Mouse (Mus musculus) T-helper 1 cell (primary cell): ENCODE measurements at regions not wholly inside any gene's neighbourhood (a gene's known extent, or its start where the extent isn't known, plus 50 kb on each side); places are given as distances from the start of the nearest gene placed in this dataset.

Experiments used
- in situ Hi-C: fragments of 300-600 bp; cut with MboI, MseI; formaldehyde crosslinking; loops from one replicate; pipeline ENCODE4 v1.15.1; 2025; ENCODE audit warnings: high pct_unique_total_duplicates

DNA sequence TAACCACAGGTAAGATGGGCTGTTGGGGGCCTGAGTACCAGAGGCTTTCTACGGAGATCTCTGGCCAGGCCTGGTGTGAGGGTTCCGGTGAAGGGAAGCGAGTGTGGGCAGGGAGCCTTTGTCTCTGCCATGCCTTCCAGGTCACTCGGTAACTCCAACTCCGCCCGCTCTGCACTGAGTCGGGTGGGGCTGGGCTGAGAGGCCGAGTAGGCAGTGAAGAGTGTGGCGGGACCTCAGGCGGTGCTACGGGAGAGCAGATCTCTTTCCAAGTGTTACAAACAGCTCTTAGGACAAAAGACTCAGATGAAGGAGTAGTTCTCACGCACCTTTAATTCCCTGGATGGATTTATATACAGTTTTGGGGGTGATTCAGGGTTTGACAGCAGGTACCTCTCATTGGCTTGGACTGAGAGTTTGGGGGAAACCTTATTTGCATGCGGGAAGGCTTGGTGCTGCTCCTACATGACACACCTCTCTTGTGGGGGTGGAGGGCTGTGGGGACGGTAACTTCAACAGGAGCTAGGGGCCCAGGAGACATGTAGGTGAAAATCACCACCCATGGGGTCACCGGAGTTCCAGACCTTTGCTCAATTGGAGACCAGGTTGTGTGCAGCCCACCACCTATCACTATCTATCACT is 54.7 kb upstream of the Ralgps2 start:
- in situ Hi-C loops = no loop called here

DNA sequence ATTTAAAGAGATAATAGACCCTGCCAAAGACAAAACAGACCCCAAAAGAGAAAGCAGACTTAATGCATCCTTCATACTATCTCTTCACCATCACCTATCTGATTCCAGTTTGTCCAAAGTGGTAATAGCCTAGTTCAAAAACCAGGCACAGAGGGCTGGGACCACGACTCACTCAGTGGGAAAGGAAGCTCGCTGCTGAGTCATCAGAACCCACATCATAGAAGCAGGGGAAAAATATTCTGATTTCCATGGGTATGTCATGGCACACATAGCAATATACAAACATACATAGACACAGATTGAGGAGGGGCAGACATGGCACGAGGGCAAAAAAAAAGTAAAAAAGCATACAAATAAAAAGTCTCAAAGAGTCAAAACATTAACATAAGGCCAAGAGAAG is 53.7 kb upstream of the Ralgps2 start:
- in situ Hi-C loops = no loop called here

GRCm38 (mm10) chr1:156992536-156992935 is 53.1 kb upstream of the Ralgps2 start:
- in situ Hi-C loops = no loop called here

GRCm38 (mm10) chr1:156990567-156991494 is 51.4 kb upstream of the Ralgps2 start:
- in situ Hi-C loops = no loop called here

DNA sequence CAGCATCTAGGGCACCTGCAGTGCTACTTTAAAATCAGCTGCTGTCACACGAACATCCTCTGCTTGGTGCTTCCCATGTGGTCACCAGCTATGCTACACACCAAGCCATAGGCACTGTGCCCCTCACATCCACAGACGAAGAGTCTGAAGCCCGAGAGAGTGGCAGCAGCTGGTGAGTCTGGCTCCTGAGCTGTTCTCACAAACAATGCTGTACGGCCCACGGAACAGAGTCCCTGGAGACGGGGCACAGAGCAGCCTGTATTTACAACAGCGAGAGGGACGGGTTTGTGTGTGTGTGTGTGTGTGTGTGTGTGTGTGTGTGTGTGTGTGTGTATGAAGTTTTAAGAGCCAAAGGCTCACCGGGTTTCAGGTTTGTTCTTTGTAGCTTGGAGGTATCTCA is 50.7 kb upstream of the Ralgps2 start:
- in situ Hi-C loops = no loop called here

GRCm38 (mm10) chr1:156989149-156989785 is 49.8 kb upstream of the Ralgps2 start:
- in situ Hi-C loops = no loop called here
